Mouse (Mus musculus) pancreas, adult 10 weeks (tissue): ENCODE results near the gene S100a5. TPM values are rescaled to one million over a fixed set of nuclear protein-coding genes. Genes with fewer than 3 reads are reported as not detected.

ENCODE experiments used
- polyA plus RNA-seq: library from polyadenylated mRNA; stranded (reverse); fragments of 350-450 nt; fragmentation: Illumina TruSeq; extraction: RNeasy Lipid Tissue Mini Kit (QIAGEN cat#74804); gene quantifications from one replicate; pipeline ENCODE4 v1.2.3, GENCODE M21; 2015; ENCODE audit warnings: low read depth, low replicate concordance; ENCODE audit not compliant: insufficient read depth

Gene S100a5
- polyA plus RNA-seq = not detected

DNA sequence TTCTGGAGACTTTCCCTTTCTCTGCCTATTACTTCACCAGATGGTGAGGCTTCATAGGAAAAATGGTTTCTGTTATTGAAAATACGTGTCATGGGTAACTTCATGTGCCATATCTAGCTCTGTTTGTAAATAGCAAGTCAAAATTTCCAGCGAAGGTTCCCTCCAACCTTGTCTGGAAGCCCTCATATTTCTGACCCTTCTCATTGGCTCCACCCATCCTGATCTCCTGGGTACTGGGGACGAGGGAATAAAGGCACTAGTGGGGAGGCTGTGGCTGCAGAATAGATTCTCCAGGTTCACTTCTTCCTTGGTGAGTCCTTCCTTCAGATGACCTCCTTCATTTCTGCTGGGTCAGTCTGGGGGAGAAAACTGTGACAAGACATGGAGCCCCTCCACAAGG, at the start of gene S100a5:
TSS of gene S100a5 (plus strand) at position 301 of the 400 bp plus-strand sequence.

DNA sequence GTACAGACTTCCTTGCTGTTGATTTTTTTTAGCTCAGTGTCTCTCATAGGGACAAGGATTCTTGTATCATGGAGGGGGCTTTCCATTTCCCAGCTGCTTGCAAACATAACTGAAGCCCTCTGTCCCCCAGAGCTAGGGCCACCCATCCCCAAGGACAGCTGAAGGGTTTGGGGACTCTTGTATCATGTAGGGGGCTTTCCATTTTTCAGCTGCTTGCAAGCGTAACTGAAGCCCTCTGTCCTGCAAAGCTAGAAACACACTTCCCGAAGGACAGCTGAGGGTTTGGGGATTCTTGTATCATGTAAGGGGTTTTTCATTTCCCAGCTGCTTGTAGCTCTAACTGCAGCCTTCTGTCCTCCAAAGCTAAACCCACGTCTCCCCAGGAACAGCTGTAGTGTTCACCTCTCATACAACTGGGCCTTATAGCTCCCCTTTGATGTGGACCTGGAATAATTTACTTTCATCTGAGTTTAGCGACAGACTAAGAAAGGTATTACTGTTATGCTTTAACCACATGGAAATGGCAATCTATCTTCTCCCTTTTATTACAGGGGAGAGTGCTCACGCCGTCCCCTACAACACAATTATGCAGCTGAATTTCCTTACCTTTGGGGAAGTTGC, 48.2 kb upstream of the S100a5 start, which contains the start of gene S100a3:
TSS of gene S100a3 (plus strand) at position 571 of the 621 bp plus-strand sequence.

GRCm38 (mm10) chr3:90589947-90590346, 18.4 kb upstream of the S100a5 start, which contains the start of gene S100a2:
TSS of gene S100a2 (plus strand) at chr3:90590247.

DNA sequence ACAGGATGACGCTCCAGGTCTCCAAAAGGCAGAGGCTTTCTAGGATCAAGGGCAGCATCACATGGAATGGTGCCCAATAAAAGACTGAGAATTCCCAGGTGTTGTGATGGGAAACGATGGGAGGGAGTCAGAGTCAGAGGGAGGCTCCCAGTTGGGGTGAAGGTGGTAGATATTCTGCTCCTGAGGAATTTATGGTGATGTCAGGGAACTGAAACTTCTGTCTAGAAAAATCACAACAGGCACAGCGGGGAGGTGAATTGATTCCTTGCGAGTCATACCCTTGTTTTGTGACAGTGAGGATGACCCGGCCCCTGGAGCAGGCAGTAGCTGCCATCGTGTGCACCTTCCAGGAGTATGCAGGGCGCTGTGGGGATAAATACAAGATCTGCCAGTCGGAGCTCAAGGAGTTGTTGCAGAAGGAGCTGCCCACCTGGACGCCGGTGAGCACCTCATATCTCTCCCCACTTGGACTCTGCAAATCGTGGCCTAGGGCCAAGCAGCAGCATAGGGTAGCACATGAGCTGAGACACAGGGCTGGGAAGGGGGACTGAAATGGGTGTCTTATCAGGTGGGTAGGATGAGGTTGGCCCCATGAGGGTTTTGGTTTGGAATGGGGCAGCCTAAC, 6.7 kb upstream of the S100a5 start, which contains the start of gene Gm42674:
TSS of gene Gm42674 (plus strand) at position 419 of the 625 bp plus-strand sequence.

DNA sequence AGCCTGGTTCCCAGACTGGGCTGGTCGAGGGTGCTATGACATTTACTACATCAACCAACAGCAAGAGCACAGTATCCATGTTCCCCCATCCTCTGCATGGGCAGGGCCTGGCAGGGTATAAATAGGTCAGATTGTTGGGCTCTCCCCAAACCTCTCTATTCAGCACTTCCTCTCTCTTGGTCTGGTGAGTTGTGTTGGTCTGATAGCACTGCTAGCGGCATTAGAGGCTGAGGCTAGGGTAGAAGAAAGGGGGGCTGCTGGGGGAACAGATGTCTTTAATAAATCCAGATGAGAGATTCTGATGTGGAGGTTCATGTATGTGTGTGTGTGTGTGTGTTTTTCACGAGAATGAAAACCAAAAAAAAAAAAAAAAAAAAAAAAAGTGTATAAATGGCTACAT, 4.7 kb upstream of the S100a5 start, which contains the start of gene S100a4:
TSS of gene S100a4 (plus strand) at position 149 of the 400 bp plus-strand sequence.

GRCm38 (mm10) chr3:90612728-90613291, 4.5 kb downstream of the S100a5 start, which contains the start of gene S100a6:
TSS of gene S100a6 (plus strand) at chr3:90612882.

DNA sequence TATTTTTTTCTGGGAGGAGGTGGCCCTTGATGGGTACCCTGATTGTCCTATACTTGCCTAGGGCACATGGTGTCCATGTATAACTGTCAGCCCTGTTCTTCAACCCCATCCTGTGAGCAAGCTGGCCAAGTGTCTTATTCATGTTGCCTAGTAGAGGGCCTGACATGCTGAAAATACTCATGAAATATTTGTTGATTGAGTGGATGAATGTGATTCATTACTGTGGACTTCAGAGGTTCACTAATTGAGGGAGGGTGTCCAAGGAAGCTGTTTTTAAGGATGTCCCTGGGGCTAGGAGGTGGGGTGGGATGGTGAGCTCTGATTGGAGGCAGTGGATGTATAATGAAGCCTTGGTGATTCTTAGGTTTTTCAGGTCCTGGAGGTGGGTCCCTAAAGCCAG, 45.4 kb downstream of the S100a5 start, which contains the start of gene S100a7a:
TSS of gene S100a7a (plus strand) at position 301 of the 400 bp plus-strand sequence.

Other genes with a start within 250 kb of the S100a5 start
- gene Slc27a3, start 218.6 kb upstream of the S100a5 start, polyA plus RNA-seq = 6.5 TPM
- gene Ints3, start 174.9 kb upstream of the S100a5 start, polyA plus RNA-seq = 12.9 TPM
- 24.0 TPM for gene Npr1, start 142.7 kb upstream of the S100a5 start, polyA plus RNA-seq
- 10.1 TPM for gene Ilf2, start 132.4 kb upstream of the S100a5 start, polyA plus RNA-seq
- 11.3 TPM for gene Snapin, start 117.5 kb upstream of the S100a5 start, polyA plus RNA-seq
- gene Chtop, start 99.0 kb upstream of the S100a5 start, polyA plus RNA-seq = 22.0 TPM
- gene S100a1, start 94.1 kb upstream of the S100a5 start, polyA plus RNA-seq = 42.7 TPM
- gene S100a13, start 94.1 kb upstream of the S100a5 start, polyA plus RNA-seq = 22.3 TPM
- gene S100a14, start 81.7 kb upstream of the S100a5 start, polyA plus RNA-seq = not detected
- gene S100a16, start 71.3 kb upstream of the S100a5 start, polyA plus RNA-seq = 41.8 TPM
- not detected for gene S100a3, start 47.9 kb upstream of the S100a5 start, polyA plus RNA-seq
- not detected for gene S100a2, start 18.3 kb upstream of the S100a5 start, polyA plus RNA-seq
- not detected for gene Gm42674, start 6.6 kb upstream of the S100a5 start, polyA plus RNA-seq
- 10.9 TPM for gene S100a4, start 4.8 kb upstream of the S100a5 start, polyA plus RNA-seq
- gene S100a6, start 4.4 kb downstream of the S100a5 start, polyA plus RNA-seq = 248 TPM
- 0.89 TPM for gene S100a7a, start 45.5 kb downstream of the S100a5 start, polyA plus RNA-seq
- gene S100a8, start 60.5 kb downstream of the S100a5 start, polyA plus RNA-seq = not detected
- not detected for gene S100a9, start 87.2 kb downstream of the S100a5 start, polyA plus RNA-seq
- not detected for gene Pglyrp4, start 118.4 kb downstream of the S100a5 start, polyA plus RNA-seq
- not detected for gene Gm5849, start 169.4 kb downstream of the S100a5 start, polyA plus RNA-seq